Mouse (Mus musculus) Muller cell, postnatal 12 days (primary cell): Measurements from ENCODE around the gene Slc5a10.
"Not testable (repeated sequence)": the region's sequence is repeated elsewhere in the genome, so short reads cannot be mapped to it uniquely, and the experiment has no call there.

Experiments used
- DNase-seq: peaks from one replicate; pipeline ENCODE4 v3.0.0-alpha.2; 2015; ENCODE audit errors: inconsistent ontology term

Slc5a10 gene

DNA sequence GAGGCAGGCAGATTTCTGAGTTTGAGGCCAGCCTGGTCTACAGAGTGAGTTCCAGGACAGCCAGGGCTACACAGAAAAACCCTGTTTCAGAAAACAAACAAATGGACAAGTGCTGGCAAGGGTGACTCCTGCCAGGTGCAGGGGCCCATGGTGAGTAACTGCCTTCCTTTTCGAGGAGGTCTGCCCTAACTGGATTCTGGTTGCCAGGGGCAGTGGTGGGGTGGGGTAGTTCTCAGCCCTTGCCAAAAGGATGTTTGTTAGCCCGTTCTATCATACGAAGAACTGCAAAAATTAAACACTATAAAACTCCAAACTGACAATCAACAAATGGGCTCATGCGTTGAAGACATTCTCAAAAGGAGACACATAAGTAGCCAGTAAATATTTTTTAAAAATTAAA, 71.0 kb downstream of the Slc5a10 start:
- DNase-seq: no peak

GRCm38 (mm10) chr11:61649163-61649580, 71.5 kb downstream of the Slc5a10 start:
- DNase-seq: no peak

DNA sequence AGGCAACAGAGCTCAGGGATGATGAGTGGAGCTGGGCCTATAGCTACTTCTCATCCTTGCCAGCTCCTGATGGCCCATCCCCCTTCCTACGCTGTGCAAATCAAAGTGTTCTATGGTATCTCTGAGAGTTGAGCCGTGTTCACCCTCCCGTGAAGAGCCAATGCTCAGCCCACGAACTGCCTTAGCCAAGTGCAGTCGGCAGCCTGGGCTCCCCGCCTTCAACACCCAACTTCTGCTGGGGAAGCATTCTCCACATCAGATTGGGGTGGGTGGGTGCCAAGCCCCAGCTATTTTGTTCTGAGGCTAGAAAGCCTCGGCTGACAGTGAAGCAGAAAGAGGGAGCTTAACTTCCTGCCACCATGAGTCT, 71.9 kb downstream of the Slc5a10 start:
- DNase-seq: peak; percentile 20

- DNase-seq: peak; percentile 43
Measured at GRCm38 (mm10) chr11:61647956-61648748, 72.5 kb downstream of the Slc5a10 start.

DNA sequence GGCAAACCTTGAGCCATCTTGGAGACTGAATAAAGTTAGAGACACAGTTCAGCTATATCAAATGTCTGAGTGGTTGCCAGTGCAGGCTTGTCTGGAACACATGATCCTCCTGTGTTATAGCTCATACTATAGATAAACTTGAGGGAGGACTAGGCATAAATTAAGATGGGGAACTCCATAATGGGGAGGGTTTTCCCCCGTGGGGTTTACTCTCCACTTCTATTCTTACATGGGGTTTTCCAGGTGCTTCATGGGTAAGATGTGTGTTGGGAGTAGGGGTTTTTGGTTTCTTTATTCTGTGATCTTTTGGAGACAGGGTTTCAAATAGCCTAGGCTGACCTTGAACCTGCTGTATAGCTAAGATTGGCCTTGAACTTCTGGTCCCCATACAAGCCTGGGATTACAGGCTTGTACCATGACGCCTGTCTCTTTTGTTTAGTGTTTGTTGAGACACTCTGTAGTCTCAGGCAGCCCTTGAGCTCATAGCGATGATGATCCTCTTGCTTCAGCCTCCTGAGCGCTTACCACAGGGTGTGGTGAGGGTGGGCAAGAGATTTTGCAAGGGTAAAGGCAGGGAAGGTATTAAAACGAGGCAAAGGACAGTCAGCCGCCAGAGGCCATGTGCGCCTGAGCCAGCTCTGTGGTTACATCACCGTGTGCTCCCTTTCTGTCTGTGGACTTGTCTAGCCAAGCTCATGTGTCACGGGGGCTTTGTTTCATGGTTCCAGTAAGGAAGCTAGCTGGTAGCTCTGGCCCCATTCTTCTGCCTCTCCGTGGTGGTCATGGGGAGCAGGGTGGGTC, 73.3 kb downstream of the Slc5a10 start:
- DNase-seq: peak; percentile 27

DNA sequence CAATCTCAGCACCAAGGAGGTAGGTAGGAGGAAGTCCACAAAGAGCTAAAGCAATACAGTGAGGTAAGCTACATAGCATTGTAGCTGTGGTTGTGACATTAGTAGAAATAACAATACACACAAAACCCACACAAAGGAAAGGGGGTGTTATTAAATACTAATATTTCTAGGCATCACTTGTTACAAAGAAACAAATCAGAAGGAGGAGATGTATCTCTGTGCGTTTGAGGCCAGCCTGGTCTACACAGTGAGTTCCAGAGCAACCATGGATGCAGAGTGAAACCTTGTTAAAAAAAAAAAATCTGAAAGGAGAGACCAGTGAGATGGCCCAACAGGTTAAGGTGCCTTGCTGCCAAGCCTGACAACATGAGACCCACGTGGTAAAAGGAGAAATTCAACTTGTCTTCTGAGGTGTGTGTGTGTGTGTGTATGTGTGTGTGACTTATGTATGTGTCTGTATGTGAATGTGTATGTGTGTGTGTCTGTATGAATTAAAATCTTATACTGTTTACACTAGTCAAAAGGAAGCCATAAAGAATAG, 74.1 kb downstream of the Slc5a10 start:
- no peak for DNase-seq

GRCm38 (mm10) chr11:61645357-61645857, 75.2 kb downstream of the Slc5a10 start:
- DNase-seq: no peak

GRCm38 (mm10) chr11:61644576-61645326, 75.9 kb downstream of the Slc5a10 start:
- peak; percentile 80 for DNase-seq

- no peak for DNase-seq
Measured at GRCm38 (mm10) chr11:61643184-61643961, 77.3 kb downstream of the Slc5a10 start.

GRCm38 (mm10) chr11:61642106-61642505, 78.5 kb downstream of the Slc5a10 start:
- DNase-seq: no peak

DNA sequence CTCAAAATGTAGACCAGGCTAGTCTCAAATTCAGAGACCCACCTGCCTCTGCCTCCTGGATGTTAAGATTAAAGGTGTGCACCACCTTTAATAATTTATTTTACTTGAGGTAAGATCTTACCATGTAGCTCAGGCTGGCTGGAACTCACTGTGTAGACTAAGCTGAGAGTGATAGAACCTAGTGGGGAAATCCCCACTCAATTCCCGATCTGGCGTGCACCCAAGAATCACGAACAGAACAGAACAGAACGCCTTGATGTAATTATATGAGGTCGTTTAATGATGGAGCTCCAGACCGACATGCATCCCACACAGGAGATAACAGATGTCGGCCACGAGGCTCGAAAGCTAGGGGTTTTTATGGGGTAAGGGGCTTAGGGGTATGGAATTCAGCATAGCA, 80.0 kb downstream of the Slc5a10 start:
- not testable (repeated sequence) for DNase-seq

- DNase-seq: no peak
Measured at GRCm38 (mm10) chr11:61639601-61640177, 80.9 kb downstream of the Slc5a10 start.

- DNase-seq: no peak
Measured at GRCm38 (mm10) chr11:61638764-61639536, 81.7 kb downstream of the Slc5a10 start.

DNA sequence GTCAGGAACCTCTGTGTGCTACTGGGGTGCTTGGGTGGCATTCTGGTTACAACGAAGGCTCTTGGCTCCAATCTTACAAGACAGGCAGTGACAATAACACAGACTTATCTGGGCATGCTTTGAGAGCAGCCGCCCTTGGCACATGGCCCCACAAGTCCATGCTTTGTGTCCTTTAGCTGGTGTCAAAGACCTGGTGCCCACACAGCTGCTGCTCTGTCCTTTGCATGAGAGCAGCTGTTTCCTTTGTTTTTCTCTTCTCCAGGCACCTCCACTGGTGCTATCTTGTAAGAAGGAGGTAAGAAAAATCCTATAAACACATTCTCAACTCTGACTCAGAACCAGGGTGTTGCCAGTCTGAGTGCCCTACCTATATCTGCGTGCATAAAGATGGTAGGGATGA, 82.8 kb downstream of the Slc5a10 start:
- DNase-seq: no peak

DNA sequence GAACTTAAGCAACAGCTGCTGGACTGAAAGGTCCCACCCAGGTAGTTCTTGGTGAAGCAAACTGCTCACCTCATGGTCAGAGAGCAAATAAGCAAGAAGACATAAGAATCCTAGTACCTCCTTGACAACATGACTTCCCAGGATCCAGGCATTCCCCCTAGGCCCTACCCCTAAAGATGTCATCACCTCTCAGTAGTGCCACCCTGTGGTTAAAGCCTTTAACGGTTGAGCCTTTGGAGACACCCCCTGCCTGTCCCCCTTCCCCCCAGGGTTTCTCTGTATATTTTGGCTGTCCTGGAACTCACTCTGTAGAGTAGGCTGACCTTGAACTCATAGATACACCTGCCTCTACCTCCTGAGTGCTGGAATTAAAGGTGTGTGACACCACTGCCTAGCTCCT, 83.2 kb downstream of the Slc5a10 start:
- DNase-seq: no peak

- not testable (repeated sequence) for DNase-seq
Measured at GRCm38 (mm10) chr11:61636309-61636708, 84.3 kb downstream of the Slc5a10 start.

- DNase-seq: no peak
Measured at GRCm38 (mm10) chr11:61629621-61630020, 91.0 kb downstream of the Slc5a10 start.

- DNase-seq: no peak
Measured at GRCm38 (mm10) chr11:61626509-61626908, 94.1 kb downstream of the Slc5a10 start.

DNA sequence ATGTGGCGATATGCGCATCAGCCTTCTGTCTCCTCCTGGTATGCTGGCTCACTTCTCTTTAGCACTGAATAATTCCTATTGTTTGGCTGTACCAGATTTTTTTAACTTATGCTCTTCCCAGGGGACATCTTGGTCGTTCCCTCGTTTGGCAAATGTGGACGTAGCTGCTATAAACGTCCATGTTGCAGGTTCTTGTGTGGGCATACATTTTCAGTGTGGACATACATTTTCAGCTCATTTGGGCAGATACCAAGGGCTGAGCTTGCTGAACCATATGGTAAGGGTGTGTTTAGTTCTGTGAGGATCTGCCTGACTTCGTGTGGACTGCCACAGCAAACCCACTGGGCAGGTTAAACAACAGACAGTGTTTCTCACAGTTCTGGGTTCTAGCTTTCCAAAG, 95.5 kb downstream of the Slc5a10 start:
- no peak for DNase-seq
